Mouse (Mus musculus): ENCODE data around the gene Atxn7l2. TPM values are rescaled to one million over a fixed set of nuclear protein-coding genes. Genes with fewer than 3 reads are reported as not detected.

Gene Atxn7l2
- polyA plus RNA-seq, 1 experiment from 2014 or later, result 19.9 TPM

- no peak overlapping the region for H3K9ac ChIP-seq (replicated peaks; ENCODE audit: low read depth, low read length)
Measured at GRCm38 (mm10) chr3:108227521-108227920, 16.8 kb upstream of the Atxn7l2 start.

GRCm38 (mm10) chr3:108226558-108227350, 16.0 kb upstream of the Atxn7l2 start, which contains the start of gene Sypl2:
TSS of gene Sypl2 (minus strand) at chr3:108226648.
- WGBS, result 5% methylated on average over 44 of the region's 44 CpGs
- Histone ChIP-seq H3K9me3 (ENCODE audit: control insufficient read depth, low read depth, low read length) (no peaks in the 10 kb centered on the region), H3K36me3 (ENCODE audit: control insufficient read depth, insufficient read depth, low read length) (no peaks in the 10 kb centered on the region), H3K4me2 (replicated peaks; ENCODE audit: low read depth, low read length) (peak within 1 kb of the TSS; percentile 60), H3K27me3 (ENCODE audit: control insufficient read depth, insufficient read depth, low read length) (peaks cover 10% of the 10 kb centered on the region), H3K27ac (ENCODE audit: low read length) (no peak within 1 kb of the TSS), H3K9ac (replicated peaks; ENCODE audit: low read depth, low read length) (peak within 1 kb of the TSS; percentile 11; the same call in 1 of the 2 replicates), H3K4me1 (ENCODE audit: control insufficient read depth, insufficient read depth, low read length) (peaks cover 7% of the 10 kb centered on the region; the same call in 1 of the 2 replicates), H3K4me3 (ENCODE audit: low read depth, low read length) (peak within 1 kb of the TSS; percentile 42)
- no peak for ATAC-seq (ENCODE audit: insufficient number of reproducible peaks, insufficient read depth, low FRiP score, low read depth)

More at GRCm38 (mm10) chr3:108227521-108227920, 16.8 kb upstream of the Atxn7l2 start:
- Histone ChIP-seq H3K4me2 (replicated peaks; ENCODE audit: low read depth, low read length) (no peak overlapping the region), H3K36me3 (ENCODE audit: control insufficient read depth, insufficient read depth, low read length) (no peaks in the 10 kb centered on the region), H3K4me1 (ENCODE audit: control insufficient read depth, insufficient read depth, low read length) (peaks cover 7% of the 10 kb centered on the region; the same call in 1 of the 2 replicates), H3K27ac (ENCODE audit: low read length) (no peak overlapping the region), H3K9me3 (ENCODE audit: control insufficient read depth, low read depth, low read length) (no peaks in the 10 kb centered on the region), H3K4me3 (ENCODE audit: low read depth, low read length) (no peak overlapping the region), H3K27me3 (ENCODE audit: control insufficient read depth, insufficient read depth, low read length) (peaks cover 10% of the 10 kb centered on the region)
- whole genome bisulfite sequencing, result 82% methylated on average over 2 of the region's 2 CpGs
- no peak for ATAC-seq (ENCODE audit: insufficient number of reproducible peaks, insufficient read depth, low FRiP score, low read depth)

GRCm38 (mm10) chr3:108225711-108226557, 15.2 kb upstream of the Atxn7l2 start:
- Histone ChIP-seq H3K9ac (replicated peaks; ENCODE audit: low read depth, low read length) (peak overlapping the region; percentile 11; the same call in 1 of the 2 replicates), H3K27me3 (ENCODE audit: control insufficient read depth, insufficient read depth, low read length) (peaks cover 10% of the 10 kb centered on the region), H3K27ac (ENCODE audit: low read length) (no peak overlapping the region), H3K9me3 (ENCODE audit: control insufficient read depth, low read depth, low read length) (no peaks in the 10 kb centered on the region), H3K4me1 (ENCODE audit: control insufficient read depth, insufficient read depth, low read length) (peaks cover 7% of the 10 kb centered on the region; the same call in 1 of the 2 replicates), H3K4me2 (replicated peaks; ENCODE audit: low read depth, low read length) (peak overlapping the region; percentile 60), H3K4me3 (ENCODE audit: low read depth, low read length) (peak overlapping the region; percentile 42), H3K36me3 (ENCODE audit: control insufficient read depth, insufficient read depth, low read length) (no peaks in the 10 kb centered on the region)
- 3% methylated on average over 61 of the region's 67 CpGs for whole genome bisulfite sequencing
- ATAC-seq (ENCODE audit: insufficient number of reproducible peaks, insufficient read depth, low FRiP score, low read depth), result no peak; the same call in 1 of the 2 replicates

GRCm38 (mm10) chr3:108220661-108221060, 9.9 kb upstream of the Atxn7l2 start:
- Histone ChIP-seq H3K4me1 (ENCODE audit: control insufficient read depth, insufficient read depth, low read length) (no peaks in the 10 kb centered on the region), H3K9ac (replicated peaks; ENCODE audit: low read depth, low read length) (no peak overlapping the region), H3K27ac (ENCODE audit: low read length) (no peak overlapping the region), H3K9me3 (ENCODE audit: control insufficient read depth, low read depth, low read length) (no peaks in the 10 kb centered on the region), H3K4me3 (ENCODE audit: low read depth, low read length) (no peak overlapping the region), H3K27me3 (ENCODE audit: control insufficient read depth, insufficient read depth, low read length) (peaks cover 6% of the 10 kb centered on the region), H3K36me3 (ENCODE audit: control insufficient read depth, insufficient read depth, low read length) (no peaks in the 10 kb centered on the region), H3K4me2 (replicated peaks; ENCODE audit: low read depth, low read length) (no peak overlapping the region)
- ATAC-seq (ENCODE audit: insufficient number of reproducible peaks, insufficient read depth, low FRiP score, low read depth), result no peak
- 76% methylated on average over 3 of the region's 3 CpGs for WGBS

- WGBS, result 6% methylated on average over 5 of the region's 5 CpGs
- H3K27me3 ChIP-seq (ENCODE audit: control insufficient read depth, insufficient read depth, low read length), result no peaks in the 10 kb centered on the region
- no peaks in the 10 kb centered on the region for H3K9me3 ChIP-seq (ENCODE audit: control insufficient read depth, low read depth, low read length)
Measured at GRCm38 (mm10) chr3:108214734-108215133, 4.0 kb upstream of the Atxn7l2 start.

GRCm38 (mm10) chr3:108212406-108212805, 1.7 kb upstream of the Atxn7l2 start:
- peaks cover 16% of the 10 kb centered on the region for H3K4me1 ChIP-seq (ENCODE audit: control insufficient read depth, insufficient read depth, low read length)
- no peak overlapping the region for H3K9ac ChIP-seq (replicated peaks; ENCODE audit: low read depth, low read length)
- H3K9me3 ChIP-seq (ENCODE audit: control insufficient read depth, low read depth, low read length), result no peaks in the 10 kb centered on the region
- H3K27me3 ChIP-seq (ENCODE audit: control insufficient read depth, insufficient read depth, low read length), result no peaks in the 10 kb centered on the region
- H3K4me3 ChIP-seq (ENCODE audit: low read depth, low read length), result no peak overlapping the region
- WGBS, result 79% methylated on average over 8 of the region's 8 CpGs
- H3K27ac ChIP-seq (ENCODE audit: low read length), result no peak overlapping the region
- no peak for ATAC-seq (ENCODE audit: insufficient number of reproducible peaks, insufficient read depth, low FRiP score, low read depth)
- H3K36me3 ChIP-seq (ENCODE audit: control insufficient read depth, insufficient read depth, low read length), result no peaks in the 10 kb centered on the region
- H3K4me2 ChIP-seq (replicated peaks; ENCODE audit: low read depth, low read length), result no peak overlapping the region

More at GRCm38 (mm10) chr3:108214734-108215133, 4.0 kb upstream of the Atxn7l2 start:
- ATAC-seq (ENCODE audit: insufficient number of reproducible peaks, insufficient read depth, low FRiP score, low read depth), result no peak
- no peaks in the 10 kb centered on the region for H3K36me3 ChIP-seq (ENCODE audit: control insufficient read depth, insufficient read depth, low read length)
- H3K27ac ChIP-seq (ENCODE audit: low read length), result no peak overlapping the region
- H3K4me3 ChIP-seq (ENCODE audit: low read depth, low read length), result no peak overlapping the region
- H3K9ac ChIP-seq (replicated peaks; ENCODE audit: low read depth, low read length), result no peak overlapping the region
- H3K4me2 ChIP-seq (replicated peaks; ENCODE audit: low read depth, low read length), result no peak overlapping the region
- H3K4me1 ChIP-seq (ENCODE audit: control insufficient read depth, insufficient read depth, low read length), result 0 out of 2 replicates have a peak, but pooled peaks cover 2% of the 10 kb centered on the region

GRCm38 (mm10) chr3:108211845-108212244, 1.1 kb upstream of the Atxn7l2 start:
- H3K36me3 ChIP-seq (ENCODE audit: control insufficient read depth, insufficient read depth, low read length), result no peaks in the 10 kb centered on the region
- H3K4me1 ChIP-seq (ENCODE audit: control insufficient read depth, insufficient read depth, low read length), result peaks cover 16% of the 10 kb centered on the region
- H3K9me3 ChIP-seq (ENCODE audit: control insufficient read depth, low read depth, low read length), result no peaks in the 10 kb centered on the region
- WGBS, result 87% methylated on average over 6 of the region's 6 CpGs
- no peak overlapping the region for H3K4me3 ChIP-seq (ENCODE audit: low read depth, low read length)
- no peaks in the 10 kb centered on the region for H3K27me3 ChIP-seq (ENCODE audit: control insufficient read depth, insufficient read depth, low read length)
- no peak for ATAC-seq (ENCODE audit: insufficient number of reproducible peaks, insufficient read depth, low FRiP score, low read depth)
- no peak overlapping the region for H3K9ac ChIP-seq (replicated peaks; ENCODE audit: low read depth, low read length)
- no peak overlapping the region for H3K4me2 ChIP-seq (replicated peaks; ENCODE audit: low read depth, low read length)
- H3K27ac ChIP-seq (ENCODE audit: low read length), result no peak overlapping the region
